Mouse (Mus musculus) intestine, postnatal 0 days (tissue): ENCODE data around the gene Tead4. TPM values are rescaled to one million over a fixed set of nuclear protein-coding genes. Genes with fewer than 3 reads are reported as not detected.

ENCODE experiments used
- ATAC-seq: fragments of 200-750 bp; cut with Nextera tagmentation; 2 replicates; pipeline ENCODE4 v1.8.0; 2017; ENCODE audit warnings: mild to moderate bottlenecking, moderate TSS enrichment, moderate library complexity
- H3K27ac ChIP-seq: fragments of 300-500 bp; sonication (generic); 2 replicates; pipeline ENCODE4 v1.5.1; 2014; ENCODE audit warnings: mild to moderate bottlenecking, low read depth, low read length, moderate library complexity
- H3K27me3 ChIP-seq: fragments of 300-500 bp; sonication (generic); replicated peaks from 2 replicates; pipeline ENCODE4 v1.6.1; 2014; ENCODE audit warnings: low read length, mixed read lengths; ENCODE audit not compliant: control insufficient read depth, insufficient read depth
- H3K36me3 ChIP-seq: fragments of 300-500 bp; sonication (generic); 2 replicates; pipeline ENCODE4 v1.6.1; 2014; ENCODE audit warnings: mild to moderate bottlenecking, moderate library complexity; ENCODE audit not compliant: control insufficient read depth, insufficient read depth
- H3K4me1 ChIP-seq: fragments of 300-500 bp; sonication (generic); replicated peaks from 2 replicates; pipeline ENCODE4 v1.6.1; 2014; ENCODE audit warnings: antibody characterized with exemption, low read length, mixed read lengths; ENCODE audit not compliant: control insufficient read depth, insufficient read depth
- H3K4me2 ChIP-seq: fragments of 300-500 bp; sonication (generic); replicated peaks from 2 replicates; pipeline ENCODE4 v1.6.1; 2014; ENCODE audit warnings: low read depth, mild to moderate bottlenecking, moderate library complexity
- H3K4me3 ChIP-seq: fragments of 300-500 bp; sonication (generic); 2 replicates; pipeline ENCODE4 v1.5.1; 2014; ENCODE audit warnings: low read depth, low read length
- H3K9ac ChIP-seq: fragments of 300-500 bp; sonication (generic); 2 replicates; pipeline ENCODE4 v1.6.1; 2014; ENCODE audit warnings: mild to moderate bottlenecking, low read depth, low read length
- H3K9me3 ChIP-seq: fragments of 300-500 bp; sonication (generic); 2 replicates; pipeline ENCODE4 v1.6.1; 2016; ENCODE audit warnings: mixed run types; ENCODE audit not compliant: control insufficient read depth
- CTCF ChIP-seq: sonication (generic); IDR thresholded peaks from 2 replicates; pipeline ENCODE4 v1.5.1; 2016; ENCODE audit warnings: low read depth, mild to moderate bottlenecking, control low read depth, antibody characterized with exemption, moderate library complexity
- WGBS: fragments of 180-500 bp; shearing (Covaris S2); extraction: QIAGEN DNeasy Blood & Tissue Kit; methylation state at CpG from one replicate; pipeline ENCODE4 v1.1.7; 2014; 5-methylcytosine and 5-hydroxymethylcytosine counted together
- polyA plus RNA-seq: library from polyadenylated mRNA; unstranded; fragments of >200 nt; fragmentation: Nextera tagmentation; extraction: Ambion mirVana; gene quantifications from 2 replicates; pipeline ENCODE4 v1.2.1, GENCODE M21; 2015

The Tead4 gene
- polyA plus RNA-seq, 1 experiment from 2014 or later: 1.5 TPM

DNA sequence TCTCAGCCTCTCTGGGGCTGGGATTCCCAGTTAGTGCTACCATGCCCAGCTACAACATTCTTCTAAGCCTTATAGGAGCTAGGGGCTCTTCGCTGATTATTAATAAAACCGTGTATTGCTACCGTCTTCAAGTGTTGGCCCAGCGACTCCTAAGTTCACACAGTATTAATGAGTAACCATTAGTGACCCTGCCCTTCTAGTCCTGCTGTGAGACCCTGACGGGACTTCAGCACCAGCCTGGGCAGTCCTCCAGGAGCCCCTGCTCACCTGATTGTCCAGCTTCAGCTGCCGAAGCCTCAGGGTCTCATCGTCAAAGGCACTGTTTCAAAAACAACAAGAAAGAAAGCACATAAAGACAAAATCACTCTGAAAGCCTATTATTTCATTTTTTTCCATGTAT is 36.8 kb upstream of the Tead4 start:
- WGBS: 54% methylated on average over 7 of the region's 7 CpGs
- no peak overlapping the region for H3K4me3 ChIP-seq
- 0 out of 2 replicates have a peak, but pooled peaks cover 4% of the 10 kb centered on the region for H3K36me3 ChIP-seq
- ATAC-seq: no peak
- no peak overlapping the region for H3K4me2 ChIP-seq
- H3K9ac ChIP-seq: no peak overlapping the region
- TF ChIP-seq CTCF: no peak
- no peaks in the 10 kb centered on the region for H3K9me3 ChIP-seq
- no peaks in the 10 kb centered on the region for H3K4me1 ChIP-seq
- no peaks in the 10 kb centered on the region for H3K27me3 ChIP-seq
- no peak overlapping the region for H3K27ac ChIP-seq

DNA sequence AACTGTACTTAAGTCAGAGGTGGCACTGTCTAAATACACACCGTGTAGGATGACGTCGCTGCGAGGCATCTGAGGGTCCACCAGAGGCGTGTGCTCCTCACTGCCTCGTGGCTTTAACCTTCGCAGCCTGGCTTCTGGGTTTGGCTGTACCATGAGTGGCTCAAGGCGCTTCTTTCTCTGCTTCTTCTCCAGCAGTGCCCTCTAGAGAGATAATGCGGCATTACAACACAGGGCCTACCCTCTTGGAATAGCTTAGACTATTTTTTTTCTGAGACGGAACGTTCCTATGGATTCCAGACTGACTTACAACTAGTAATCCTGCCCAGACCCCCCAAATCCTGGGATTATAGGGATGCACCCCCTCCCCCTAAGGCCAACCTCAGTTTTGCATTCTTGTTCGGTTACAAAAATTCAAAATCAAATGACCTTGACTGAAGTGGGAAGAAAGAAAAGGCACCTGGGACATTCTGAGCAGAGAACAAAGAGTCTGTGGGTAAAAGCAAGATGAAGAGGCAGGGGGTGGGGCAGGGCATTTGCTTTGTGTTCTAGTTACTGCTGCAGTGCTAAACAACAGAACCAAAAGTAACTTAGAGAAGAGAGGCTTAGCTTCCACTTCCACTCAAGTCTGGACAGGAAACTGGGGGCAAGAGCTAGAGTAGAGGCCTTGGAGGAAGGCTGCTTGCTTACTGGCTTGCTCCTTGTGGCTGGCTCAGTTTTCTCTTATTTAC is 33.9 kb upstream of the Tead4 start:
- WGBS: 21% methylated on average over 12 of the region's 12 CpGs

DNA sequence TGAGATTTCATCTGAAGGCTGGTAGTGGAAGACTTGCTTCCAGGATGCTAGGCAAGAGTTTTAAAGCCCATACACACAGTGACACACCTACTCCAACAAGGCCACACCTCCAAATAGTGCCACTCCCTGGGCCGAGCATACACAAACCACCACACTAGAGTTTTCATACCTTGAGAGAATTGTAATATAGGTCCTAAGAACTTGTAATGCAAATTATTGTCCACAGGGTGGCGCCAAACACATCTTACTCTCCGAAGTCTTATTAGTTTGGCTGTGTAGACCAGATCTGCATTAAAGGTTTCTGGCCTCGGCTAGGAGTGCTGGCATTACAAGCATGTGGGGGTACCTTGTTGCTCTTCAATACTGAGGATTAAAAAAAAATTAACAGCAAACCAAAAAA is 17.7 kb upstream of the Tead4 start:
- Histone ChIP-seq H3K9ac (no peak overlapping the region), H3K36me3 (peaks cover 11% of the 10 kb centered on the region), H3K27me3 (no peaks in the 10 kb centered on the region), H3K4me1 (no peaks in the 10 kb centered on the region), H3K9me3 (no peaks in the 10 kb centered on the region), H3K27ac (no peak overlapping the region), H3K4me3 (no peak overlapping the region), H3K4me2 (no peak overlapping the region)
- 5% methylated on average over 4 of the region's 4 CpGs for WGBS
- TF ChIP-seq CTCF: peak; percentile 83
- ATAC-seq: peak; percentile 57

More for the DNA sequence above, 33.9 kb upstream of the Tead4 start:
- no peak overlapping the region for H3K27ac ChIP-seq
- ATAC-seq: peak; percentile 49; the same call in 1 of the 2 replicates
- H3K27me3 ChIP-seq: no peaks in the 10 kb centered on the region
- TF ChIP-seq CTCF: peak; percentile 83
- no peak overlapping the region for H3K4me2 ChIP-seq
- H3K4me3 ChIP-seq: no peak overlapping the region
- peaks cover 11% of the 10 kb centered on the region for H3K36me3 ChIP-seq
- no peak overlapping the region for H3K9ac ChIP-seq
- no peaks in the 10 kb centered on the region for H3K9me3 ChIP-seq
- H3K4me1 ChIP-seq: no peaks in the 10 kb centered on the region

DNA sequence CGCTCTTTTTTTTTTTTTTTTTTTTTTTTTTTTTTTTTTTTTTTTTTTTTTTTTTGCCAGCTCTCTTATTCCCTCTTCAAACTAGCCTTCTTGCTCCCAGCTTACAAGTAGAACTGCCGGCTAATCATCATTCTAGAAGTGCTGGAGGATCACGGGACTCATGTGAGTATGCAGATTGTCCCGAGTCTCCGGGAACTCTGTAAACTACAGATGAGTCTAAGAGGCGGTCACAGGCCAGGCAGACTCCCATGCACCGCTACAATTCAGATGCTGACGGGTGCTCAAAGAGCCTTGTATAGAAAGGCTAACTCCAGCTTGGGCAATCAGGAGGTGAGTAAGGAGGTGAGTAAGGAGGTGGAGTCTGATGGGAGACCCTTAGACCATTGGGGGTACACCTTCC is 15.0 kb upstream of the Tead4 start:
- 78% methylated on average over 8 of the region's 8 CpGs for WGBS
- Histone ChIP-seq H3K9me3 (no peaks in the 10 kb centered on the region), H3K36me3 (no peaks in the 10 kb centered on the region), H3K27ac (no peak overlapping the region), H3K4me3 (no peak overlapping the region), H3K27me3 (no peaks in the 10 kb centered on the region), H3K4me2 (no peak overlapping the region), H3K9ac (no peak overlapping the region), H3K4me1 (no peaks in the 10 kb centered on the region)
- no peak for TF ChIP-seq CTCF
- no peak for ATAC-seq

DNA sequence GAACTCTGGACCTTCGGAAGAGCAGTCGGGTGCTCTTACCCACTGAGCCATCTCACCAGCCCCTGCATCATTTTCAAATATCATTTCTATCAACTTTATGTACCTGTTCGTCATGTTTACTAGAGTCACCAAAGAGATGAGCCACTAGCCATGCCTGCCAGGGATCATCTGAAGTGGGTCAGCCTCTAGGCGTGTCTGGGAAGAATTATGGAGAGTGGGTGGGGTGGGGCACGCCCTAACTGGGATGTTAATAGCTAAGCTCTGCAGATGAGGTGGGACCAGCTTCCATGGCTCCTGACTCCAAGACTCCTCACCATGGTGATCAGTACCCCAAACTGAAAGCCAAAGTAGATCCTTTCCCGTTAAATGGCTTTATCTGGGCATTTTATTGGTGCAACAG is 14.2 kb upstream of the Tead4 start:
- no peaks in the 10 kb centered on the region for H3K36me3 ChIP-seq

DNA sequence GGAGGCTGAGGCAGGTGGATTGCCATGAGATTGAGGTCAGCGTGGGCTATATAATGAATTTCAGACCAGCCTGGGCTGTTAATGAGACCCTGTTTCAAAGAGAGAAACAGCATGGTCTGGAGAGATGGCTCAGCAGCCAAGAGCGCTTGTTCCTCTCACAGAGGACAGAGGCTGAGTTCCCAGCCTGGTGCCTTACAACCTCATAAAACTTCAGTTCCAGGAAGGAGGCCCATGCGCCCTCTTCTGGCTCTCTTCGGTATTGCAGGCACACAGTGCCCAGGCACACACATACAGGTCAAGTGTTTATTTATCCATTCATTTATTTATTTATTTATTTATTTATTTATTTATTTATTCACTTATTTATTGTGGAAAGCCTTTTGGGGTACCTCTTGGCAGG is 7.7 kb upstream of the Tead4 start:
- peak; percentile 87 for TF ChIP-seq CTCF

More for the DNA sequence above, 14.2 kb upstream of the Tead4 start:
- 86% methylated on average over 6 of the region's 6 CpGs for WGBS
- Histone ChIP-seq H3K9me3 (no peaks in the 10 kb centered on the region), H3K27me3 (no peaks in the 10 kb centered on the region), H3K27ac (no peak overlapping the region), H3K9ac (no peak overlapping the region), H3K4me1 (no peaks in the 10 kb centered on the region), H3K4me2 (no peak overlapping the region), H3K4me3 (no peak overlapping the region)
- ATAC-seq: no peak
- no peak for TF ChIP-seq CTCF

More for the DNA sequence above, 7.7 kb upstream of the Tead4 start:
- Histone ChIP-seq H3K9ac (no peak overlapping the region), H3K27me3 (no peaks in the 10 kb centered on the region), H3K4me2 (no peak overlapping the region), H3K4me3 (no peak overlapping the region), H3K36me3 (no peaks in the 10 kb centered on the region), H3K9me3 (no peaks in the 10 kb centered on the region), H3K4me1 (no peaks in the 10 kb centered on the region), H3K27ac (no peak overlapping the region)
- WGBS: 32% methylated on average over 4 of the region's 4 CpGs
- ATAC-seq: peak; percentile 57; the same call in 1 of the 2 replicates
